Mouse (Mus musculus) heart, embryonic 11.5 days (tissue): Measurements from ENCODE around the gene Teddm1b. TPM values are rescaled to one million over a fixed set of nuclear protein-coding genes. Genes with fewer than 3 reads are reported as not detected.

Experiments used
- ATAC-seq: fragments of 200-750 bp; cut with Nextera tagmentation; replicated peaks from 2 replicates; pipeline ENCODE4 v1.8.0; 2017; ENCODE audit warnings: moderate library complexity; ENCODE audit not compliant: insufficient number of reproducible peaks, low FRiP score, low TSS enrichment
- H3K27ac ChIP-seq: fragments of 300-500 bp; sonication (generic); 2 replicates; pipeline ENCODE4 v1.5.1; 2014; ENCODE audit warnings: mild to moderate bottlenecking, low read depth, low read length
- H3K27me3 ChIP-seq: fragments of 300-500 bp; sonication (generic); 2 replicates; pipeline ENCODE4 v1.6.1; 2014; ENCODE audit warnings: mild to moderate bottlenecking, low read length, mixed read lengths; ENCODE audit not compliant: control insufficient read depth, insufficient read depth
- H3K36me3 ChIP-seq: fragments of 300-500 bp; sonication (generic); 2 replicates; pipeline ENCODE4 v1.6.1; 2014; ENCODE audit warnings: mild to moderate bottlenecking, low read length, moderate library complexity, mixed read lengths; ENCODE audit not compliant: control insufficient read depth, insufficient read depth
- H3K4me1 ChIP-seq: fragments of 300-500 bp; sonication (generic); 2 replicates; pipeline ENCODE4 v1.6.1; 2014; ENCODE audit warnings: low read length; ENCODE audit not compliant: control insufficient read depth, insufficient read depth
- H3K4me2 ChIP-seq: fragments of 300-500 bp; sonication (generic); 2 replicates; pipeline ENCODE4 v1.6.1; 2014; ENCODE audit warnings: mild to moderate bottlenecking, moderate library complexity
- H3K4me3 ChIP-seq: fragments of 300-500 bp; sonication (generic); 2 replicates; pipeline ENCODE4 v1.5.1; 2014; ENCODE audit warnings: low read depth, low read length
- H3K9ac ChIP-seq: fragments of 300-500 bp; sonication (generic); 2 replicates; pipeline ENCODE4 v1.6.1; 2014; ENCODE audit warnings: mild to moderate bottlenecking, low read depth, low read length, moderate library complexity
- H3K9me3 ChIP-seq: fragments of 300-500 bp; sonication (generic); replicated peaks from 2 replicates; pipeline ENCODE4 v1.6.1; 2016; ENCODE audit warnings: low read length; ENCODE audit not compliant: control insufficient read depth
- WGBS: fragments of 180-500 bp; shearing (Covaris S2); extraction: QIAGEN DNeasy Blood & Tissue Kit; methylation state at CpG from one replicate; pipeline ENCODE4 v1.1.7; 2014; ENCODE audit not compliant: insufficient replicate concordance; 5-methylcytosine and 5-hydroxymethylcytosine counted together
- polyA plus RNA-seq: library from polyadenylated mRNA; unstranded; fragments of >200 nt; fragmentation: Nextera tagmentation; extraction: Ambion mirVana; gene quantifications from 2 replicates; pipeline ENCODE4 v1.2.1, GENCODE M21; 2014

Teddm1b gene
- polyA plus RNA-seq, 1 experiment from 2014 or later: 0.27 TPM

DNA sequence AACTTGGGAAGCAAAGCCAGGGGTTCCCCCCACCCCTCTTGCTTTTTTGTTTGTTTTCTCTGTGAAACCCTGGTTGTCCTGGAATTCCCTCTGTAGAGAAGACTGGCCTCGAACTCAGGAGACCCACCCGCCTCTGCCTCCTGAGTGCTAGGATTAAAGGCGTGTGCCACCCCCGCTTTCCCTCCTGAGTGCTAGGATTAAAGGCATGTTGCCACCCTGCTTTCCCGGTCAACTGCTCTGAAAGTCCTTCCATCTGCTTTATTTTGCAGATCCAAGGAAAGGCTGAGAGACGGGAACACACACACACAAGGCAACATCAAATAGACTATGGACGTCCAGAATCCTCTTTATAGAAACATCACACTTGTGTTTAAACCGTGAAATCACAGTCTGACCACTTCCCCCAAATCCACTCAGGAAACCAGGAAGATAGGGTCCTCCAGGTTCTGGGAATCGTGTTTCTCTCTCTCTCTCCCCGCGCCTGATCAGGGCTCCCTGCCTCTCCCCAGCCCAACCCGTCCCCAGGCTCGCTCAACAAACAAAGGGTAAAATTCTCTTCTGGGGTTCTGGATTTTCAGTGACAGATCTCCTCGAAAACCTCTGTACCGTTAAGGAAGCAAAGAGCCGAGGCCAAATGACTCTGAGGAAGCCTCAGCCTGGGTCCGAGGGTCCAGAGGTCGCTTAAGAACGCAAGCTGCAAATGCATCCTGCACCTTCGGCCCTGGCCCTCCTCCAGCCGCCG lies 25.0 kb downstream of the Teddm1b start:
- Histone ChIP-seq H3K36me3 (peaks cover 8% of the 10 kb centered on the region; the same call in 1 of the 2 replicates), H3K27ac (peak overlapping the region; percentile 96), H3K9ac (peak overlapping the region; percentile 77), H3K4me3 (peak overlapping the region; percentile 79), H3K9me3 (no peaks in the 10 kb centered on the region), H3K4me1 (peaks cover 14% of the 10 kb centered on the region), H3K4me2 (peak overlapping the region; percentile 68), H3K27me3 (no peaks in the 10 kb centered on the region)
- ATAC-seq: peak; percentile 39; the same call in 1 of the 2 replicates
- WGBS: 17% methylated on average over 22 of the region's 22 CpGs

- WGBS: under 1% methylated on average over 51 of the region's 51 CpGs
Measured at GRCm38 (mm10) chr1:153899731-153900380, 25.7 kb downstream of the Teddm1b start, which contains the start of the genes Glul and Teddm2. Glul (plus strand) TSS chr1:153899944. Teddm2 (minus strand) TSS chr1:153900228.

GRCm38 (mm10) chr1:153900381-153900780 lies 26.2 kb downstream of the Teddm1b start:
- peak overlapping the region; percentile 96 for H3K27ac ChIP-seq
- 0 out of 2 replicates have a peak, but pooled peaks have one; percentile 37 for ATAC-seq
- peaks cover 20% of the 10 kb centered on the region; the same call in 1 of the 2 replicates for H3K36me3 ChIP-seq
- H3K9ac ChIP-seq: peak overlapping the region; percentile 84
- H3K4me1 ChIP-seq: peaks cover 14% of the 10 kb centered on the region
- H3K4me2 ChIP-seq: peak overlapping the region; percentile 68
- H3K9me3 ChIP-seq: no peaks in the 10 kb centered on the region
- no peaks in the 10 kb centered on the region for H3K27me3 ChIP-seq
- WGBS: 1% methylated on average over 36 of the region's 36 CpGs
- H3K4me3 ChIP-seq: peak overlapping the region; percentile 79

More at GRCm38 (mm10) chr1:153899731-153900380, 25.7 kb downstream of the Teddm1b start, which contains the start of the genes Glul and Teddm2:
- H3K4me1 ChIP-seq: peaks cover 14% of the 10 kb centered on the region
- peak within 1 kb of the TSS; percentile 96 for H3K27ac ChIP-seq
- H3K9me3 ChIP-seq: no peaks in the 10 kb centered on the region
- H3K36me3 ChIP-seq: peaks cover 15% of the 10 kb centered on the region; the same call in 1 of the 2 replicates
- H3K9ac ChIP-seq: peak within 1 kb of the TSS; percentile 84
- peak within 1 kb of the TSS; percentile 79 for H3K4me3 ChIP-seq
- ATAC-seq: peak; percentile 98
- H3K4me2 ChIP-seq: peak within 1 kb of the TSS; percentile 68
- H3K27me3 ChIP-seq: no peaks in the 10 kb centered on the region

DNA sequence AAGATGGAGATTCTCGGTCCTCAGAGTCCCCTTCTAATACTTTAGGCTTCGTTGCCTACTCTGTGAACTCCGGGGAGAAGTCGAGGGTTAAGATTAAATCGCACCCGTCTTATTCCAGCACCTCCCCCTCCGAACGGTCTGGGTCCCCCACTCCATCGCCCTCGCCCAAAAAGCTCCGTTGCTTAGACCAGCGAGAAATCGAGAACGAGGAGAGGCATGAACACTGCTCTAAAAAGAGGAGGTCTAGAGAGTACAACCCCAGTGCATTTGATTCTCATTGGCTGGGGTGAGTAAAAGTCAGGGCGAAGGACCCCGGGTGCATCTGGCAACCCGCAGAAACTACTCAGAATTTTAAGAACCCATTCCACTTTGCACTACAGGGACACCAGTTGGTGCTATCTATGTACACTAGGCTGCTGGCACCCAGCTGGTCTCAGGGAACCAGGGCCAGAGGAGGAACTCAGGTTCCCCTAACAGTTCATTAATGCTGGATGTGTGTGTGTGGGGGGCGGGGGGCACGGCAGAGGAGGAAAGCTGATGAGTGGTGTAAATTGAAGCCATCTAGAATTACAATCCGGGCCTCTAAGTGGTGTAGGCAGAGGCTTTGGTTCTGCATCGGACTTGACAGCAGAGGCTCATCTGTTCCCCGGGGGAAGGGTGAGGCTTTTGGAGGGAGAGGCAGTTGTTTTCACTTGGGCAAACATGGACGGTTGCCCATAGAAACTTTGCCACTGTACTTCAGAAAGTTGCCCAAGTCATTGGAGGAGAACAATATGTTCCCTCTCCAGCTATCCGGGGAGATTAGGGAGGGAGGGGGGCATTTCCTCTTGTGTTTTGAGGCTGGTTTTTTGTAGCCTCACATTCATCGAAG lies 26.9 kb downstream of the Teddm1b start:
- Histone ChIP-seq H3K27me3 (no peaks in the 10 kb centered on the region), H3K4me3 (peak overlapping the region; percentile 79), H3K9me3 (no peaks in the 10 kb centered on the region), H3K9ac (peak overlapping the region; percentile 84), H3K4me1 (peaks cover 14% of the 10 kb centered on the region), H3K4me2 (peak overlapping the region; percentile 68), H3K36me3 (peaks cover 25% of the 10 kb centered on the region), H3K27ac (peak overlapping the region; percentile 96)
- 3% methylated on average over 25 of the region's 25 CpGs for WGBS
- no peak for ATAC-seq

DNA sequence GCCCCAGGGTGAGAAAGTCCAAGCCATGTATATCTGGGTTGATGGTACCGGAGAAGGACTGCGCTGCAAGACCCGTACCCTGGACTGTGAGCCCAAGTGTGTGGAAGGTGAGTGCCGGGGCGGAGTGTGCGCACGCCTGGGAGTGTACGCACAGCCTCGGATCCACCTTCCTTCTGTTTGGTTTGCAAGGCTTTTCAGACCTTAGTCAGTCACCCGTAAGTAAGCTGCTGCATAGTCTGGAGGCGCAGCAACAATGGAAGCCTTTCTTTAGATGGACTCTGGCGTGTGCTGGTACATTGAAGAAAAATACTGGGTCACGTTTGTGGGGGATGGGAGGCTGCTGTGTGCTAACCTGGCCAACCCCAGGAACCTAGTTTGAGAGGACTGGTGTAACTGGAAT lies 28.9 kb downstream of the Teddm1b start:
- Histone ChIP-seq H3K9ac (no peak overlapping the region), H3K9me3 (no peaks in the 10 kb centered on the region), H3K4me1 (peaks cover 9% of the 10 kb centered on the region), H3K36me3 (peaks cover 41% of the 10 kb centered on the region), H3K27ac (no peak overlapping the region), H3K27me3 (no peaks in the 10 kb centered on the region), H3K4me2 (no peak overlapping the region), H3K4me3 (no peak overlapping the region)
- WGBS: 96% methylated on average over 13 of the region's 13 CpGs
- no peak for ATAC-seq

GRCm38 (mm10) chr1:153904236-153904635 lies 30.1 kb downstream of the Teddm1b start:
- 93% methylated on average over 14 of the region's 14 CpGs for WGBS
- no peak for ATAC-seq
- Histone ChIP-seq H3K27ac (no peak overlapping the region), H3K4me1 (peaks cover 9% of the 10 kb centered on the region), H3K27me3 (no peaks in the 10 kb centered on the region), H3K4me2 (no peak overlapping the region), H3K9ac (no peak overlapping the region), H3K4me3 (no peak overlapping the region), H3K9me3 (no peaks in the 10 kb centered on the region), H3K36me3 (peaks cover 49% of the 10 kb centered on the region)

- no peaks in the 10 kb centered on the region for H3K27me3 ChIP-seq
- no peak overlapping the region for H3K27ac ChIP-seq
- no peak overlapping the region for H3K4me2 ChIP-seq
- ATAC-seq: no peak
- peaks cover 9% of the 10 kb centered on the region for H3K4me1 ChIP-seq
- no peak overlapping the region for H3K9ac ChIP-seq
- 92% methylated on average over 3 of the region's 3 CpGs for WGBS
- peaks cover 49% of the 10 kb centered on the region for H3K36me3 ChIP-seq
- H3K4me3 ChIP-seq: no peak overlapping the region
- H3K9me3 ChIP-seq: no peaks in the 10 kb centered on the region
Measured at GRCm38 (mm10) chr1:153905884-153906283, 31.7 kb downstream of the Teddm1b start.

- Histone ChIP-seq H3K4me3 (no peak overlapping the region), H3K27me3 (no peaks in the 10 kb centered on the region), H3K27ac (no peak overlapping the region), H3K4me2 (no peak overlapping the region), H3K36me3 (peaks cover 48% of the 10 kb centered on the region), H3K4me1 (no peaks in the 10 kb centered on the region), H3K9me3 (no peaks in the 10 kb centered on the region), H3K9ac (no peak overlapping the region)
- no peak for ATAC-seq
- WGBS: 88% methylated on average over 6 of the region's 6 CpGs
Measured at GRCm38 (mm10) chr1:153908208-153908607, 34.1 kb downstream of the Teddm1b start.
